Mouse (Mus musculus): ENCODE measurements around the gene Kazn. TPM values are rescaled to one million over a fixed set of nuclear protein-coding genes. Genes with fewer than 3 reads are reported as not detected.

Gene Kazn
- polyA plus RNA-seq, 1 experiment from 2014 or later = 16.4 TPM

DNA sequence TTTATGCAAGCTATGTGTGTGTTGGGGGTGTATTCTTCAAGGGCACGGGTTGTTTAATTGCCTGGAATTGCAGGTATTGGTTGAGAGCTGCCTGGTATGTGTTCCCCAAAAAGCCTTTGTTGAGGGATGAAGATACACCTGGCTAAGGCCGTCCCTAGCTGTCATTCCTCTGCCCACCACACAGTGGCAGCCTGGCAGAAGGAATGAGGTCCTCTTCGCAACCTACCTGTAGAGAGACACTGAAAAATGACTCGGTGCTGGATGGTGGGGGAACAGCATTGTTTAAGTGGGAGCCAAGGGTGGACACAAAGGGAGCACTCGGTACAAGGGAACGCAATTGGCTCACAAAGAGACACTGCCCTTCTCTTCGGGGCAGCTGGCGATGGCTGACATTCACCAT is 125.9 kb downstream of the Kazn start:
- DNase-seq (ENCODE audit: low spot score) = peak; percentile 39
- TF ChIP-seq CTCF (IDR thresholded peaks at IDR 0.05; ENCODE audit: low read depth) = peak; percentile 81
- H3K4me1 ChIP-seq (replicated peaks; ENCODE audit: insufficient read depth, low read length) = no peaks in the 10 kb centered on the region
- no peak; the same call in 1 of the 2 replicates for ATAC-seq (replicated peaks; ENCODE audit: low FRiP score, low read depth)
- no peak overlapping the region for H3K27ac ChIP-seq
- no peak overlapping the region for H3K4me3 ChIP-seq (replicated peaks; ENCODE audit: low read depth, low read length)
- H3K36me3 ChIP-seq (ENCODE audit: insufficient read depth, low read length) = no peaks in the 10 kb centered on the region
- no peak overlapping the region for H3K4me2 ChIP-seq (ENCODE audit: low read length)
- H3K27me3 ChIP-seq (ENCODE audit: insufficient read depth, low read length) = no peaks in the 10 kb centered on the region
- 33% methylated on average over 8 of the region's 8 CpGs for WGBS
- H3K9me3 ChIP-seq (replicated peaks; ENCODE audit: low read length) = no peaks in the 10 kb centered on the region
- no peak overlapping the region for H3K9ac ChIP-seq (ENCODE audit: low read depth, low read length)

DNA sequence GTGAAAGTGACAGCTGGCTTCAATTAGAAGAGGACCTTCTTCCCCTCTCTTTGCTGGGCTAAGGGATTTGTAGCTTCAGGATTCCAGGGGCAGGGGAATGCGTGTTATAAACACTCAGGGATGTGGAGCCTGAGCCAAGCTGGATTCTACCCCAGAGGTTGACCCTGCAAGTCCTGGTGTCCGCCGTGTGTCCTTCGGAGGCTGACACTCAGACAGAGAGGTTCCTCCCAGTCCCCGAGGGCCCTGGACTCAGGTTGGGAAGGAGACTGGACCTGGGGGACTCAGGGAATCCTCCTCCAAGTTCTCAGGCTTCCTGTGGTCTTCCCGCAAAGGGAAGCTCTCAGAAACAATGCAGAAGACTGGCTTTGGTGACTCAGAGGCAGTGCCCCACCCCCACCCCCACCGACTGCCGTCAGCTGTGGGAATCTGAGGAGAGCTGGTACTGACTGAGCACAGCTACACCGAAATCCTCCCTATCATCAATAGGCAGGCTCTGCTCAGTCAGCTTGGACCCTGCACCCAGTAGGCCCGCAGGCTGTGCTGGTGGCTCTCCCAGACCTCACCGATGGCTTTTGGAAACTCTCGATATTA is 136.0 kb downstream of the Kazn start:
- ATAC-seq (replicated peaks; ENCODE audit: low FRiP score, low read depth) = 0 out of 2 replicates have a peak, but pooled peaks have one; percentile 38
- peaks cover 5% of the 10 kb centered on the region; the same call in 1 of the 2 replicates for H3K4me1 ChIP-seq (replicated peaks; ENCODE audit: insufficient read depth, low read length)
- no peak overlapping the region for H3K4me3 ChIP-seq (replicated peaks; ENCODE audit: low read depth, low read length)
- H3K4me2 ChIP-seq (ENCODE audit: low read length) = no peak overlapping the region
- WGBS = 48% methylated on average over 12 of the region's 12 CpGs
- H3K9ac ChIP-seq (ENCODE audit: low read depth, low read length) = no peak overlapping the region
- DNase-seq (ENCODE audit: low spot score) = peak; percentile 20
- no peaks in the 10 kb centered on the region for H3K27me3 ChIP-seq (ENCODE audit: insufficient read depth, low read length)
- no peaks in the 10 kb centered on the region for H3K36me3 ChIP-seq (ENCODE audit: insufficient read depth, low read length)
- no peaks in the 10 kb centered on the region for H3K9me3 ChIP-seq (replicated peaks; ENCODE audit: low read length)
- H3K27ac ChIP-seq = no peak overlapping the region
- no peak for TF ChIP-seq CTCF (IDR thresholded peaks at IDR 0.05; ENCODE audit: low read depth)

DNA sequence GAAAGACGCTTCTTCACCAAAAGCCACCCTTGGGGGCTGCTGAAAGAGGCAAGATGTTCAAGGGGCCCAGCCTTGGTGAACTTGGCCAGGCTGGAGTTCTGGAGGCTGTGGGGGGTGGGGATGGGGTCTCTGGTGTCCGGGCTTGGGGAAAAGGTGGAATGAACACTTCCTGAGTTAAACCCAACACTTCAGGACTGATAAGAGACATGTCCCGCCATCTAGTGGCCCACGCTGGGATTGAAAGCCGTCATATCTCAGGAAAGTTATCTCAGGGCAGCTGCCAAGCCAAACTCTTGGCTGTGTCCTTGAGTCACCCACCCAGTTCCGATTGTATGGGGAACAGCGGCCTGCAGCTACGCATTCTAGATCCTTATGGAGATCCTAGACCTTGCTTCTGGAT is 140.9 kb downstream of the Kazn start:
- Histone ChIP-seq H3K4me2 (ENCODE audit: low read length) (peak overlapping the region; percentile 32; the same call in 1 of the 2 replicates), H3K36me3 (ENCODE audit: insufficient read depth, low read length) (no peaks in the 10 kb centered on the region), H3K9ac (ENCODE audit: low read depth, low read length) (no peak overlapping the region), H3K27me3 (ENCODE audit: insufficient read depth, low read length) (no peaks in the 10 kb centered on the region), H3K27ac (peak overlapping the region; percentile 42; the same call in 1 of the 2 replicates), H3K4me1 (replicated peaks; ENCODE audit: insufficient read depth, low read length) (peaks cover 10% of the 10 kb centered on the region; the same call in 1 of the 2 replicates), H3K9me3 (replicated peaks; ENCODE audit: low read length) (no peaks in the 10 kb centered on the region), H3K4me3 (replicated peaks; ENCODE audit: low read depth, low read length) (no peak overlapping the region)
- peak; percentile 87 for TF ChIP-seq CTCF (IDR thresholded peaks at IDR 0.05; ENCODE audit: low read depth)
- 12% methylated on average over 8 of the region's 8 CpGs for WGBS
- DNase-seq (ENCODE audit: low spot score) = peak; percentile 92
- ATAC-seq (replicated peaks; ENCODE audit: low FRiP score, low read depth) = peak; percentile 38; the same call in 1 of the 2 replicates

DNA sequence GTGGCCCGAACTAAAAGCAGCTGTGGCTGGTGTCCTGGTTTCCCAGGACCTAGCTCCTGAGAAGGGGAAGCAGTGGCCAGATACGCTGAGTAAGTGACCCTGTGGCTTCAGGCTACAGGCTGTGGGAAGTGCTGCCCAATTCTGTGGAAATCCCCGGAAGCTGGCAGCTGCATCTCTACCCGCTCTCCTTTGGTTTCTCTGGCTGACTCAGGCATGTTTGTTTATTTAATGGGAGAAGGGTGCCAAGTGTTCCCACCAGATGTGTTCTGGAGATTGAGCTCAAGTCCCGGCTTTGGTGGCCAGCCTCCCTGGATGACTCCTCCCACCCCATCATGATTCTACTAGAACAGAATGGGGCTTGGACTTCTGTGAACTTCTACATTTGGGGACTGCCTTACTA is 141.3 kb downstream of the Kazn start:
- Histone ChIP-seq H3K27me3 (ENCODE audit: insufficient read depth, low read length) (no peaks in the 10 kb centered on the region), H3K4me3 (replicated peaks; ENCODE audit: low read depth, low read length) (no peak overlapping the region), H3K4me2 (ENCODE audit: low read length) (peak overlapping the region; percentile 32; the same call in 1 of the 2 replicates), H3K9me3 (replicated peaks; ENCODE audit: low read length) (no peaks in the 10 kb centered on the region), H3K4me1 (replicated peaks; ENCODE audit: insufficient read depth, low read length) (peaks cover 10% of the 10 kb centered on the region; the same call in 1 of the 2 replicates), H3K9ac (ENCODE audit: low read depth, low read length) (no peak overlapping the region), H3K36me3 (ENCODE audit: insufficient read depth, low read length) (no peaks in the 10 kb centered on the region), H3K27ac (peak overlapping the region; percentile 42; the same call in 1 of the 2 replicates)
- peak; percentile 22; the same call in 1 of the 2 replicates for ATAC-seq (replicated peaks; ENCODE audit: low FRiP score, low read depth)
- peak; percentile 54 for DNase-seq (ENCODE audit: low spot score)
- TF ChIP-seq CTCF (IDR thresholded peaks at IDR 0.05; ENCODE audit: low read depth) = no peak
- WGBS = 13% methylated on average over 5 of the region's 5 CpGs

DNA sequence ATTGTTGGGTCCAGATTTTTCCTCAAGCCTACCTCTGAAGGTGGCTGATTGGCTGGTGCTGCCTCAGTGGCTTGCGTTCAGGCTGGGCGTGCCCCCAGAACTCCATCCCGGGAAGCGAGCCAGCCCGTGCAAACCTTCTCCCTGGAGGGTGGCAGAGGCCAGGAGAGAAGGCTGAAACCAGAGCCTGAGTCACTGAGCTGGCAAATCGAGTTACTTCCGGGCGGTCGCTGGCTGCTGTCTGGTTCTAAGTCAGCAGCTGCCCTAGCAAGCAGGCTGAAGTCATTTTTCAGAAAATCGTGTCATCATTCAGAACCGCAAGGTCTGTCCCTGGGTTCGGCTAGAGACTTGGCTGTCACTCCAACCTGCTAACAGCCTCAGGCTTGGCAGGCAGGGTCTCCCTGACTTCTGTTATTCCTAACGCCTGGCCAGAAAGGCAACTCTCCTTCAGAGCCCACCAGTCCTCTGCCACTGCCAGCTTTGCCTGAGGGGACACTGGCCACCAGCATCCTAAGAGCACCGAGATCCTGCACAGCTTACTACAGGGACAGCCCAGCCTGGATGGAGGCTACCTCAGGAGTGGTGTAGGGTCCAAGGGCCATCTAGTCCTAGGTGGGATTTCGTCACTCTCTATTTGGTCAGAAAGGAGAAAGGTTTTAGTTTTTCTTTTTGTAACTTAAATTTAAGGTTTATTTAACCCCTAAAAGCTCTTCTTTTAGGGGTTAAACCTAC is 143.5 kb downstream of the Kazn start:
- WGBS = 28% methylated on average over 15 of the region's 15 CpGs
- peaks cover 10% of the 10 kb centered on the region; the same call in 1 of the 2 replicates for H3K4me1 ChIP-seq (replicated peaks; ENCODE audit: insufficient read depth, low read length)
- H3K36me3 ChIP-seq (ENCODE audit: insufficient read depth, low read length) = no peaks in the 10 kb centered on the region
- DNase-seq (ENCODE audit: low spot score) (peak; percentile 67), ATAC-seq (replicated peaks; ENCODE audit: low FRiP score, low read depth) (no peak)
- no peak overlapping the region for H3K4me2 ChIP-seq (ENCODE audit: low read length)
- H3K27ac ChIP-seq = no peak overlapping the region
- no peaks in the 10 kb centered on the region for H3K27me3 ChIP-seq (ENCODE audit: insufficient read depth, low read length)
- H3K9ac ChIP-seq (ENCODE audit: low read depth, low read length) = no peak overlapping the region
- H3K9me3 ChIP-seq (replicated peaks; ENCODE audit: low read length) = no peaks in the 10 kb centered on the region
- TF ChIP-seq CTCF (IDR thresholded peaks at IDR 0.05; ENCODE audit: low read depth) = no peak
- H3K4me3 ChIP-seq (replicated peaks; ENCODE audit: low read depth, low read length) = no peak overlapping the region

DNA sequence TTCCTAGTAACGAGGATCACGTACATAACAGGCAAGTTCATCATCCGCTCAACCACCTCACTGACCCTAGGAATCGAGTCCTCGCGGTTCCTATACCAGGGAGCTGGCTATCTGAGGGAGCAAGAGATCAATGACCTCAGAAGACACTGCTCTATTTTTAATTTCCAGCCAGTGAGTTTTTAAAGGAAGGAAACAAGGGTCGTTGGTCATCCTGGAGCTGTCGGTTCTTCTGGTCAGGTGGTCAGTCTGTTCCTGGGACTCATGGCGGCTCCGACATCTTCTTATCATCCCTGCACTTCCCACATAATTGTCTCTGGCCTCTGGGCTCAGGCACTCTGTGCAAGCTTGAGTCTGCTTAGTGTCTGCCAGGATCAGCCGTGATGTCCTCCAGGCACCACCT is 144.8 kb downstream of the Kazn start:
- Histone ChIP-seq H3K4me1 (replicated peaks; ENCODE audit: insufficient read depth, low read length) (peaks cover 10% of the 10 kb centered on the region; the same call in 1 of the 2 replicates), H3K27me3 (ENCODE audit: insufficient read depth, low read length) (no peaks in the 10 kb centered on the region), H3K9ac (ENCODE audit: low read depth, low read length) (no peak overlapping the region), H3K9me3 (replicated peaks; ENCODE audit: low read length) (no peaks in the 10 kb centered on the region), H3K27ac (no peak overlapping the region), H3K4me2 (ENCODE audit: low read length) (no peak overlapping the region), H3K4me3 (replicated peaks; ENCODE audit: low read depth, low read length) (no peak overlapping the region), H3K36me3 (ENCODE audit: insufficient read depth, low read length) (no peaks in the 10 kb centered on the region)
- ATAC-seq (replicated peaks; ENCODE audit: low FRiP score, low read depth) (no peak), DNase-seq (ENCODE audit: low spot score) (no peak)
- no peak for TF ChIP-seq CTCF (IDR thresholded peaks at IDR 0.05; ENCODE audit: low read depth)
- 72% methylated on average over 11 of the region's 11 CpGs for WGBS

Data from kidney, postnatal 0 days (tissue).